Comparison of ENCODE assay signal across 23 mouse cellular contexts in genomic region chr9:15975999-15976398, GRCm38 (mm10).
DNase-seq lines count a peak whose midpoint lies in the region; ATAC-seq and TF ChIP-seq lines count a peak whose summit lies in the region.
"Had no signal": no experiment of that assay in that cellular context is flagged by ENCODE, and none has a peak within 500 bp of the region (broad histone marks: within the 10 kb centered on the region; RNA-seq: fewer than 3 reads in every experiment).

No protein-coding gene starts in this region.

- H3K4me3 ChIP-seq in heart, embryonic 10.5 days: no peak overlapping the region
- H3K4me3 ChIP-seq in layer of hippocampus, adult 2 months: no peak overlapping the region
- H3K4me3 ChIP-seq in stomach, postnatal 0 days (ENCODE audit: low read depth, low read length): no peak overlapping the region
- H3K4me3 ChIP-seq in forebrain, embryonic 16.5 days (replicated peaks; ENCODE audit: low read length): no peak overlapping the region
- H3K4me3 ChIP-seq: forebrain, embryonic 10.5 days; forebrain, embryonic 13.5 days; heart, embryonic 13.5 days; hindbrain, embryonic 12.5 days; hindbrain, embryonic 15.5 days had no signal

- DNase-seq in heart, embryonic 10.5 days (ENCODE audit: low spot score): peak; percentile 31
- no peak for DNase-seq in heart, postnatal 10 days
- no peak for DNase-seq in layer of hippocampus, adult 2 months (ENCODE audit: low spot score in 2 of 2)
- DNase-seq in layer of hippocampus, postnatal 25 days (ENCODE audit: extremely low spot score in 1 of 2, low spot score in 1 of 2): no peak
- peak; percentile 8 for DNase-seq in A20 (ENCODE audit: low read depth, low spot score)
- DNase-seq in stomach, postnatal 0 days (ENCODE audit: low spot score): no peak
- DNase-seq: adrenal gland, postnatal 10 days; adrenal gland, postnatal 36 days; B cell, adult 2 months; cerebellum, adult 18-20 months; cerebellum, adult 9-10 months; cerebellum, postnatal 14 days; forebrain, postnatal 0 days; gastrocnemius, postnatal 25 days; heart, adult 18-20 months had no signal

- no peak for ATAC-seq in stomach, postnatal 0 days (ENCODE audit: low FRiP score, low TSS enrichment)
- no peak for ATAC-seq in forebrain, embryonic 16.5 days
- ATAC-seq: forebrain, embryonic 13.5 days; forebrain, postnatal 0 days had no signal

- TF ChIP-seq EP300 in stomach, postnatal 0 days (optimal IDR thresholded peaks at IDR 0.05): no peak

- H3K27me3 ChIP-seq in heart, embryonic 10.5 days (ENCODE audit: insufficient read depth, poor library complexity, severe bottlenecking): no peaks in the 10 kb centered on the region
- H3K27me3 ChIP-seq in stomach, postnatal 0 days (ENCODE audit: control insufficient read depth, insufficient read depth, low read length): no peaks in the 10 kb centered on the region
- H3K27me3 ChIP-seq in forebrain, embryonic 16.5 days (replicated peaks; ENCODE audit: control insufficient read depth, insufficient read depth, low read length): no peaks in the 10 kb centered on the region
- H3K27me3 ChIP-seq: CH12.LX; forebrain, embryonic 13.5 days; heart, embryonic 13.5 days; hindbrain, embryonic 12.5 days; hindbrain, embryonic 15.5 days had no signal

- H3K9me3 ChIP-seq in heart, embryonic 10.5 days: no peaks in the 10 kb centered on the region
- H3K9me3 ChIP-seq in stomach, postnatal 0 days (ENCODE audit: control insufficient read depth, low read length): no peaks in the 10 kb centered on the region
- no peaks in the 10 kb centered on the region for H3K9me3 ChIP-seq in forebrain, embryonic 16.5 days (ENCODE audit: control insufficient read depth, low read length)
- H3K9me3 ChIP-seq: forebrain, embryonic 10.5 days; forebrain, embryonic 13.5 days; G1E; heart, embryonic 13.5 days; hindbrain, embryonic 12.5 days; hindbrain, embryonic 15.5 days had no signal

- H3K4me2 ChIP-seq in stomach, postnatal 0 days (replicated peaks; ENCODE audit: low read depth): no peak overlapping the region
- no peak overlapping the region for H3K4me2 ChIP-seq in forebrain, embryonic 16.5 days (ENCODE audit: low read length)
- H3K4me2 ChIP-seq: forebrain, embryonic 13.5 days; heart, embryonic 13.5 days; hindbrain, embryonic 12.5 days; hindbrain, embryonic 15.5 days had no signal

- no peak overlapping the region for H3K27ac ChIP-seq in heart, embryonic 10.5 days
- no peak overlapping the region for H3K27ac ChIP-seq in layer of hippocampus, adult 2 months
- H3K27ac ChIP-seq in stomach, postnatal 0 days (replicated peaks): no peak overlapping the region
- H3K27ac ChIP-seq in forebrain, embryonic 16.5 days (ENCODE audit: low read length): no peak overlapping the region
- H3K27ac ChIP-seq: forebrain, embryonic 10.5 days; forebrain, embryonic 13.5 days; heart, embryonic 13.5 days; hindbrain, embryonic 12.5 days; hindbrain, embryonic 15.5 days had no signal

- TF ChIP-seq CTCF in layer of hippocampus, adult 2 months (conservative IDR thresholded peaks at IDR 0.05): peak; percentile 29
- TF ChIP-seq CTCF in stomach, postnatal 0 days (IDR thresholded peaks at IDR 0.05; ENCODE audit: low read depth): peak; percentile 12; the same call in 1 of the 2 replicates

- 76% methylated on average over 2 of the region's 2 CpGs for WGBS in heart, embryonic 10.5 days
- 80% methylated on average over 2 of the region's 2 CpGs for WGBS in stomach, postnatal 0 days
- WGBS in forebrain, embryonic 16.5 days: 87% methylated on average over 2 of the region's 2 CpGs

- no peaks in the 10 kb centered on the region for H3K4me1 ChIP-seq in heart, embryonic 10.5 days
- H3K4me1 ChIP-seq in stomach, postnatal 0 days (replicated peaks; ENCODE audit: control insufficient read depth, insufficient read depth): no peaks in the 10 kb centered on the region
- peaks cover 12% of the 10 kb centered on the region for H3K4me1 ChIP-seq in forebrain, embryonic 16.5 days (replicated peaks; ENCODE audit: control insufficient read depth, insufficient read depth, low read length)

- H3K36me3 ChIP-seq in heart, embryonic 10.5 days: no peaks in the 10 kb centered on the region
- H3K36me3 ChIP-seq in stomach, postnatal 0 days (ENCODE audit: control insufficient read depth, insufficient read depth, low read length): no peaks in the 10 kb centered on the region
- H3K36me3 ChIP-seq in forebrain, embryonic 16.5 days (ENCODE audit: control insufficient read depth, insufficient read depth): no peaks in the 10 kb centered on the region
- H3K36me3 ChIP-seq: forebrain, embryonic 10.5 days; G1E; heart, embryonic 13.5 days; hindbrain, embryonic 15.5 days had no signal

- intact Hi-C loops in heart, postnatal 10 days (cut with DNase I): no loop called here

- no peak overlapping the region for H3K9ac ChIP-seq in stomach, postnatal 0 days (ENCODE audit: low read length)
- no peak overlapping the region for H3K9ac ChIP-seq in forebrain, embryonic 16.5 days (replicated peaks; ENCODE audit: low read depth, low read length)
- H3K9ac ChIP-seq: forebrain, embryonic 13.5 days; forebrain, postnatal 0 days; heart, embryonic 13.5 days; hindbrain, embryonic 12.5 days; hindbrain, embryonic 15.5 days had no signal

Comparison
In these comparisons a context has a peak if more than half of its experiments do, and no peak if none do; other contexts are left out.
1. DNase-seq: peak in heart, embryonic 10.5 days (single experiment) and A20 (single experiment); none in heart, postnatal 10 days (0 of 2), layer of hippocampus, adult 2 months (0 of 2), layer of hippocampus, postnatal 25 days (0 of 2) and stomach, postnatal 0 days (single experiment).